Mouse (Mus musculus): ENCODE data around the gene Rer1.

DNA sequence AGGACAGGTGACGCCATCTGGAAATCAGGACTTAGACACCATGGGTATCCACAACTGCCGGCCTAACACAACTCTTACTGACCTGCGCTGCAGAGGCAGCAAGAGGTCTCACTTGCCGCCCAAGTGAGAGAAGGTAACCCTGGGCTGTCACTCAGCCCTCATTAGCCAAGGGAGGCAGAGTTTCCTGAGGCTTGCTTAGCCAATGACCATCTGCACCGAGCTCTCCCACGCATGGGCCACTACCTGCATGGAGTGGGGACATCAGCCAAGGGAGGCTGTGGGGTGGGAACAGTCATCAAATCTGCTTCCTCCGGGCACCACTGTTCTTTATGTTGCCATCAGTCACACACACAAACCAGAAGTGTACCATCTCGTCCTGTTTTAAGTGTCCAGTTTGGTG lies 9.8 kb upstream of the Rer1 start:
- no peak for TF ChIP-seq CTCF (IDR thresholded peaks at IDR 0.05; ENCODE audit: low read depth, low read length)
- TF ChIP-seq TAL1 (conservative IDR thresholded peaks at IDR 0.05; ENCODE audit: low read depth, low read length): no peak
- TF ChIP-seq GATA1 (IDR thresholded peaks at IDR 0.05; ENCODE audit: borderline replicate concordance, low read length): no peak
- no peak for TF ChIP-seq POLR2AphosphoS5 (IDR thresholded peaks at IDR 0.05; ENCODE audit: insufficient replicate concordance, low read depth, low read length)
